Mouse (Mus musculus) forebrain, embryonic 15.5 days (tissue): Measurements from ENCODE around the gene Mrgprb5. TPM values are rescaled to one million over a fixed set of nuclear protein-coding genes. Genes with fewer than 3 reads are reported as not detected.
"Not testable (repeated sequence)": the region's sequence is repeated elsewhere in the genome, so short reads cannot be mapped to it uniquely, and the experiment has no call there.

Experiments used
- ATAC-seq: fragments of 200-750 bp; cut with Nextera tagmentation; replicated peaks from 2 replicates; pipeline ENCODE4 v1.8.0; 2017; ENCODE audit warnings: mild to moderate bottlenecking, moderate TSS enrichment, moderate library complexity
- H3K27ac ChIP-seq: fragments of 300-500 bp; sonication (generic); replicated peaks from 2 replicates; pipeline ENCODE4 v1.5.1; 2015; ENCODE audit warnings: mild to moderate bottlenecking, inconsistent platforms
- H3K27me3 ChIP-seq: fragments of 300-500 bp; sonication (generic); 2 replicates; pipeline ENCODE4 v1.6.1; 2015; ENCODE audit warnings: inconsistent platforms
- H3K36me3 ChIP-seq: fragments of 300-500 bp; sonication (generic); 2 replicates; pipeline ENCODE4 v1.6.1; 2015; ENCODE audit warnings: mild to moderate bottlenecking, inconsistent platforms
- H3K4me1 ChIP-seq: fragments of 300-500 bp; sonication (generic); 2 replicates; pipeline ENCODE4 v1.6.1; 2015; ENCODE audit warnings: inconsistent platforms
- H3K4me2 ChIP-seq: fragments of 300-500 bp; sonication (generic); replicated peaks from 2 replicates; pipeline ENCODE4 v1.6.1; 2015; ENCODE audit warnings: mild to moderate bottlenecking, inconsistent platforms
- H3K4me3 ChIP-seq: fragments of 300-500 bp; sonication (generic); 2 replicates; pipeline ENCODE4 v1.5.1; 2015; ENCODE audit warnings: mild to moderate bottlenecking, inconsistent platforms
- H3K9ac ChIP-seq: fragments of 300-500 bp; sonication (generic); replicated peaks from 2 replicates; pipeline ENCODE4 v1.6.1; 2015; ENCODE audit warnings: mild to moderate bottlenecking, inconsistent platforms
- H3K9me3 ChIP-seq: fragments of 300-500 bp; sonication (generic); 2 replicates; pipeline ENCODE4 v1.6.1; 2016; ENCODE audit warnings: inconsistent platforms
- WGBS: fragments of 180-500 bp; shearing (Covaris S2); methylation state at CpG from one replicate; pipeline ENCODE4 v1.1.7; 2015; ENCODE audit warnings: mixed read lengths; 5-methylcytosine and 5-hydroxymethylcytosine counted together
- polyA plus RNA-seq: library from polyadenylated mRNA; unstranded; fragments of >200 nt; fragmentation: Nextera tagmentation; extraction: Ambion mirVana; gene quantifications from 2 replicates; pipeline ENCODE4 v1.2.1, GENCODE M21; 2015

Mrgprb5 gene
- not detected in 2 replicates for polyA plus RNA-seq

DNA sequence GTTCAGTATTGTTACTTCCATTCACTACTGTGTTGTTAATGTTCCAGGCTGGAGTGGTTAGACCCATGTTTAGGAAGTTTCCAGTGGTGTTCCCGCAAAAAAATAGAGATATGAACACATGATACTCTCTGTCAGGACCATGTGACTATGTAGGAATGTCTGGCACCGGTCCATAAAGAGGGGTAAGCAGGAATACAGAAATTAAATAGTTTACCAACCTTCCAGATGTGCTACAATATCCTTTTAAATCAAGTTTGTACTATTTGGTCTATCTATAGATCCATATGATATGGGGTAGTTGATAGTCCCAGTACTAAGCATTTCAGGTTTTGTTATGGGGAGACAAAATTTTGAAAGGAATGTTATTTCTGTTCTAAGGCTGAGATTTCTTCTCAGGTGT, at the start of gene Mrgprb5:
Mrgprb5 (minus strand) TSS at position 101 of the 400 bp plus-strand sequence.
- Histone ChIP-seq H3K36me3 (no peaks in the 10 kb centered on the region), H3K4me3 (no peak within 1 kb of the TSS), H3K4me1 (no peaks in the 10 kb centered on the region), H3K27me3 (no peaks in the 10 kb centered on the region), H3K27ac (no peak within 1 kb of the TSS), H3K4me2 (no peak within 1 kb of the TSS), H3K9me3 (no peaks in the 10 kb centered on the region), H3K9ac (no peak within 1 kb of the TSS)
- no peak for ATAC-seq
- WGBS: 75% methylated on average over 2 of the region's 2 CpGs

DNA sequence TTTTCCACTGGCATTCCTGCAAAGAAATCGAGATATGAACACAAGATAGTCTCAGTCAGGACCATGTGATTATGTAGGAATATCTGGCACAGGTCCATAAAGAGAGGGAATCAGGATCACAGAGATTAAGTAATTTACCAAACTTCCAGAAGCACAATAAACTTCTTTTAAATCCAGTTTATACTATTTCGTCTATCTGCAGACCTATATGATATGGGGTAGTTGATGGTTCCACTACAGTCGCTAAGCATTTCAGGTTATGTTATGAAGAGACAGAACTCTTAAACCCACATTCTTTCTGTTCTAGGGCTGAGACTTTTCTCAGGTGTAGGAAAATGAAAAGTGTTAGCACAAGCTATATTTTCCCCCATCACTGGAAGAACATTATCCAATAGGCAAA, 30.4 kb upstream of the Mrgprb5 start, which contains the start of gene Mrgprb4:
Mrgprb4 (minus strand) TSS at position 101 of the 400 bp plus-strand sequence.
- H3K27me3 ChIP-seq: no peaks in the 10 kb centered on the region
- 92% methylated on average over 3 of the region's 3 CpGs for WGBS
- H3K36me3 ChIP-seq: no peaks in the 10 kb centered on the region
- no peaks in the 10 kb centered on the region for H3K4me1 ChIP-seq
- no peak within 1 kb of the TSS for H3K27ac ChIP-seq
- no peak for ATAC-seq
- no peak within 1 kb of the TSS for H3K4me3 ChIP-seq
- H3K9me3 ChIP-seq: peaks cover 6% of the 10 kb centered on the region; the same call in 1 of the 2 replicates
- H3K4me2 ChIP-seq: no peak within 1 kb of the TSS
- H3K9ac ChIP-seq: no peak within 1 kb of the TSS

DNA sequence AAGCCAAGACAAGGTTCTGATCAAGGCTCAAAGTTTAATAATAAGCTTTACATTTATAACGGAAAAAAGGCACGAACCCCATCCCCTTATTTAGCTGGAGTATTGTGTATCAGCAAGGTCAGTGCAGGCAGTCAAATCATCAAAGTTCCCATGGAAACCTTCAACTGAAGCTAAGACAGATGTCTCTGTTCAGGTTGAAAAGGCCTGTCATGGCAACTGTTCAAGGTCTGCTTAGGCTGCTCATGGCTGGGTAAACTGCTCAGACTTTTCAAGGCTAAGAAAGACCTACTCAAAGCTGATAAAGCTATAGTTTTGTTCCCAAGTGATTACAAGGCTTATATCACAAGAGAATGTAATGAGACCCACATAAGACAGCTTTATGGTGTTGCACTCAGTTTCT, 1.3 kb downstream of the Mrgprb5 start:
- H3K9me3 ChIP-seq: no peaks in the 10 kb centered on the region
- 67% methylated on average over 2 of the region's 2 CpGs for WGBS
- H3K4me3 ChIP-seq: no peak overlapping the region
- no peak overlapping the region for H3K4me2 ChIP-seq
- no peak for ATAC-seq
- no peaks in the 10 kb centered on the region for H3K36me3 ChIP-seq
- no peaks in the 10 kb centered on the region for H3K27me3 ChIP-seq
- no peak overlapping the region for H3K9ac ChIP-seq
- H3K27ac ChIP-seq: no peak overlapping the region
- H3K4me1 ChIP-seq: no peaks in the 10 kb centered on the region

DNA sequence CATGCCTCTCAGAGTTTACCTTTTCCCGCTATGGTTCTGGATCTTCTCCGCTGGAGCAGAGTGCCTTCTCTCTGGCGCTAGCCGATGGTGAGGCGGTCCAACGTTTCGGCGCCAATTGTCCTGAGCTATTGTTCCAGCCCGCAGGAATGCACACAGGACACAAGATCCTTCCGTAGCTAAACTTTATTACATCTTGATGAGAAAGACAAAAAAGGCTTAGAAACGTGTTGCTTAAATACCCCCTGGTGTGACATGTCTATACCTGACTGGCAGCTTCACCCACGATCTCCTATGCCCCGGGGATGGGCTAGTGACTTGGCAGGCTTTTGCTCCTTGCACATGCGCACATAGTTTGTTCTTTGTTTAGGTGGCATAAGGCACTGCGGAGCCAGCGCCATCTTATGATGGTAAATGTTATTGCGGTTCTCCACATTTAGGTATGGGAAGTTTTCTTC, 30.5 kb downstream of the Mrgprb5 start:
- Histone ChIP-seq H3K36me3 (no peaks in the 10 kb centered on the region), H3K4me1 (peaks cover 4% of the 10 kb centered on the region), H3K27me3 (no peaks in the 10 kb centered on the region), H3K9me3 (no peaks in the 10 kb centered on the region), H3K27ac (peak overlapping the region; percentile 89), H3K4me3 (peak overlapping the region; percentile 72), H3K9ac (peak overlapping the region; percentile 70), H3K4me2 (peak overlapping the region; percentile 85)
- ATAC-seq: peak; percentile 75
- under 1% methylated on average over 17 of the region's 17 CpGs for WGBS

DNA sequence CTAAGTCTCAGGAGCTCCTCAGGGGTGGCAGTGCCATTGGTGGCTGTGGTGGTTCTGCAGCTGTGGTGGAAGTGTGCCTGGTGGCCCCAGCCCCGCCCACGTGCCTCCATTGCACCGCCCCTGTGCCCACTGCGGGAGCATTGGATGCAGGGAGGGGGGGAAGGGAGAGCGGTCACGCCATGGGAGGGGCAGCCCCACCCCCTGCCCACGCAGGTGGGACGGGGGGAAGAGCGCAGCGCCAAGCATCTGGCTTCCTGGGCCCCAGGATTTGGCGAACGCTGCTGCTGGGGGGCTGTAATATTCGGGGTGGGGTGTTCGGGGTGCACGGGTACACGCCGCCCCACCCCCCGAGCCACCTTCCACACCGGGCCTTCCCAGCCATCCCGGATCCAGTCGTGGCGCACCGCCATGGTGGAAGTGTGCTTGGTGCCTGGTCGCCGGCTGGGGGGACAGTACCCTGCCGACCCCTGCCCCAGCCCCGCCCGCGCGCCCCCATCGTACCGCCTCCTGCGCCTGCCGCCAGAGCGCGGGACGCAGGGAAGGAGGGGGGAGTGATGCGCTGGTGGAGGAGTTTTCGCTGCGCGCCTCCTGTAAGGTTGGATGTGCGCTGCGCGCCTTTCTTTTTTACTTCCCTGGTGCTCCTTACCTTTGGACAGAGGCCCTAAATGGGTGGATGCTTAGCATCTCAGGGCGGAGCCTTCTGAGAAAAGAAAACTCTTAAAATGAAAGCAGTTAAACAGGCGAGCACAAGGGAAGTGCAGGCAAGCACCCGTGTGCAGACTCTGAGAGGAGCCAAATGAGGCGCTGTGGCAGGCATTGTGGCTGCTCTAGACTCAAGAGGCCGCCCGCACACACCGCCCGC, 31.4 kb downstream of the Mrgprb5 start:
- no peaks in the 10 kb centered on the region for H3K36me3 ChIP-seq
- peak overlapping the region; percentile 70 for H3K9ac ChIP-seq
- peak; percentile 94 for ATAC-seq
- 2% methylated on average over 46 of the region's 52 CpGs for WGBS
- H3K27ac ChIP-seq: peak overlapping the region; percentile 89
- peaks cover 4% of the 10 kb centered on the region for H3K4me1 ChIP-seq
- H3K4me2 ChIP-seq: peak overlapping the region; percentile 85
- H3K4me3 ChIP-seq: peak overlapping the region; percentile 72
- H3K9me3 ChIP-seq: no peaks in the 10 kb centered on the region
- no peaks in the 10 kb centered on the region for H3K27me3 ChIP-seq

DNA sequence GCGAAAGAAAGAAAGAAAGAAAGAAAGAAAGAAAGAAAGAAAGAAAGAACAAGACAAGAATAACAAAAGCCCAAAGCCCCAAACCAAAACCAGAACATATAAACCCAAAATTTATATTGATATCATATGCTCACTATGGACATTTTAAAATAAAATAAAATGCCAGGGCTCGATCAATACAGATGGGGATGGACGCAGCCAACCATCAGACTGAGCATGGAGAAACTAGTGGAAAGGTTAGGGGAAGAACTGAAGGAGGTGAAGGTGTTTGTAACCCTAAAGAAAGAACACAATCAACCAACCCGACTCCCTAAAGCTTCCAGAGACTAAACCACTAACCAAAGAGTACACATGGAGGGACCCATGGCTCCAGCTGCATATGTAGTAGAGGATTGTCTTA, 36.1 kb downstream of the Mrgprb5 start:
- Histone ChIP-seq H3K36me3 (no peaks in the 10 kb centered on the region), H3K27ac (no peak overlapping the region), H3K9me3 (no peaks in the 10 kb centered on the region), H3K27me3 (no peaks in the 10 kb centered on the region), H3K9ac (no peak overlapping the region), H3K4me1 (peaks cover 4% of the 10 kb centered on the region), H3K4me2 (no peak overlapping the region), H3K4me3 (no peak overlapping the region)
- no peak for ATAC-seq
- 73% methylated on average over 4 of the region's 4 CpGs for WGBS

DNA sequence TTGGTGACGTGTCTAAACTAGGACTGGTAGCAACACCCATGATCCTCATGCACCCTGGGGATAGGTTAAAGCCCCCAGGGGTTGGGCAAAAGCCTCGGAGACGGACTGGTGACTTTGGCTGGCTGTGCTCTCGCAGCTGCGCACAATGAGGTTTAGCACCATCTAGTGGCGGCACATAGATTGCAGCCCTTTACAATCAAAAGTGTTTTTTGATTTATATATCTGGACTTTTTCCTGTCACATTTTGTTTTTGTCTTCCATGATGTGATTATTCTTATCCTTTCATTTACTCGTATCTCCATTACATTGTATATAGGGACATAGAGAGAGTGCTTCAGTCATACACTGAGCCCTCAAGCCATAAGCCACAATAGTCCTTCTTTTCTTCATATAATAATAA, 36.6 kb downstream of the Mrgprb5 start:
- H3K36me3 ChIP-seq, ATAC-seq, H3K4me1 ChIP-seq, H3K27me3 ChIP-seq, H3K9ac ChIP-seq, H3K27ac ChIP-seq, H3K9me3 ChIP-seq: not testable (repeated sequence)
- Histone ChIP-seq H3K4me2 (peak overlapping the region; percentile 49), H3K4me3 (peak overlapping the region; percentile 39)
- WGBS: 0% methylated on average over 6 of the region's 7 CpGs

DNA sequence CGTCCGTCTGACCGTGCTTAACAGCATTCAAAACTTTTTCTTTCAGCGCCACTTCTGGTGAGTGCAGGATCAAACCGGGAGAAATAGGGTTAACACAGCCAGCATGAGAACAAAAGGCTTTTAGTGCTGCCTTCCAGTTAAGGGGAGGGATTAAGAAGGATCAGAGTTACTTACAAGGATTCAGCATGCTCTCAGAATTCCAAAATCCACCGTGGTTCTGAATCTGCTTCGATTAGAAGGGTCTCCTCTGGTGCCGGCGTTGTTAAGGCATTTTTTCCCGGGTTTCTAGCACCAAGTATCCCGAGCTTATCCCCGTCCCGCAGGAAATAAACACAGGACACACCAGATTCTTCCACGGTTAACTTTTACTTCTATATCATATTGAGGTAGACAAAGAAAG, 37.0 kb downstream of the Mrgprb5 start:
- Histone ChIP-seq H3K9ac (peak overlapping the region; percentile 35; the same call in 1 of the 2 replicates), H3K27ac (peak overlapping the region; percentile 75), H3K4me3 (peak overlapping the region; percentile 39), H3K4me2 (peak overlapping the region; percentile 49)
- WGBS: 1% methylated on average over 11 of the region's 14 CpGs
- not testable (repeated sequence) for H3K36me3 ChIP-seq, H3K27me3 ChIP-seq, H3K4me1 ChIP-seq, ATAC-seq, H3K9me3 ChIP-seq

DNA sequence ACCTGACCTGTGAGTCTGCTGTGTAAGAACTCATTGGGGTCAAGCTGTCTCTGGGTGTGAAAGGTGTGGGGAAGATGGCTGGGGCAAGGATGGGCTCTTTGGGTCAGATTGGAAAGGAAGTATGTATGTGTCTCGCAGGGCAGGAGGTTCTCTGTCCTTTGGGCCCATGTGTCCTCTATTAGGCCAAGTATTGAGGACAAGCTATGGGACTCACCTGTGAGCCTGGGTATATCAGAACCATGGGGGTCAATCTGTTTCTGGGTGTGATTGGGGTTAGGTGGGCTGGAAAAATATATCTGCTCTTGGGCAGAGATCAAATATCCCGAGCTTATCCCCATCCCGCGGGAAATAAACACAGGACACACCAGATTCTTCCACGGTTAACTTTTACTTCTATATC, 45.0 kb downstream of the Mrgprb5 start:
- Histone ChIP-seq H3K27ac (no peak overlapping the region), H3K9me3 (no peaks in the 10 kb centered on the region), H3K9ac (no peak overlapping the region), H3K4me2 (no peak overlapping the region), H3K4me1 (no peaks in the 10 kb centered on the region), H3K36me3 (no peaks in the 10 kb centered on the region), H3K27me3 (no peaks in the 10 kb centered on the region), H3K4me3 (no peak overlapping the region)
- 0 out of 2 replicates have a peak, but pooled peaks have one; percentile 38 for ATAC-seq
- 80% methylated on average over 5 of the region's 5 CpGs for WGBS

Other genes starting within 250 kb of the Mrgprb5 start
- gene Mrgpra4, start 186.9 kb downstream of the Mrgprb5 start, polyA plus RNA-seq: not detected in 2 replicates
- gene Mrgprx1, start 141.4 kb downstream of the Mrgprb5 start, polyA plus RNA-seq: not detected in 2 replicates
- gene Mrgprb4, start 30.3 kb upstream of the Mrgprb5 start, polyA plus RNA-seq: not detected in 2 replicates
- not detected in 2 replicates for gene Mrgprb8, start 219.5 kb upstream of the Mrgprb5 start, polyA plus RNA-seq